Mouse (Mus musculus) left cerebral cortex, adult 8-10 months (tissue): ENCODE data around the gene Irf2bp2. TPM values are rescaled to one million over a fixed set of nuclear protein-coding genes. Genes with fewer than 3 reads are reported as not detected.

Source experiments
- DNase-seq, 2 experiments: peaks; one replicate each; pipeline ENCODE4 v3.0.0; 2022; ENCODE audit warnings: low spot score in 2 of 2
- total RNA-seq, 4 experiments: library from RNA; stranded (reverse); gene quantifications; 2 replicates each; pipeline ENCODE4 v1.2.4; 2022

The Irf2bp2 gene
- total RNA-seq, 4 experiments from 2014 or later, result 52.9 to 59.6 (median 58.6) TPM

- no peak for DNase-seq
These were observed 54.3 kb downstream of the Irf2bp2 start for GRCm38 (mm10) chr8:126539355-126540093.

- peak in 1 of 2 experiments; percentile 89 for DNase-seq
These were observed 55.0 kb downstream of the Irf2bp2 start for GRCm38 (mm10) chr8:126538648-126539354.

Other genes starting within 250 kb of the Irf2bp2 start
- 10 to 100 TPM; 21.5 to 28.3 (median 24.5) TPM for gene Coa6, start 171.5 kb downstream of the Irf2bp2 start, total RNA-seq
- gene Tarbp1, start 118.9 kb downstream of the Irf2bp2 start, total RNA-seq, result 1 to 10 TPM; 4.0 to 4.8 (median 4.3) TPM